Mouse (Mus musculus) hindbrain, embryonic 15.5 days (tissue): Measurements from ENCODE around the gene Adam26b. TPM values are rescaled to one million over a fixed set of nuclear protein-coding genes. Genes with fewer than 3 reads are reported as not detected.
"Not testable (repeated sequence)": the region's sequence is repeated elsewhere in the genome, so short reads cannot be mapped to it uniquely, and the experiment has no call there.

Experiments
- ATAC-seq: fragments of 200-750 bp; cut with Nextera tagmentation; 2 replicates; pipeline ENCODE4 v1.8.0; 2017; ENCODE audit warnings: low read depth, moderate number of reproducible peaks, moderate TSS enrichment; ENCODE audit not compliant: low FRiP score
- H3K27ac ChIP-seq: fragments of 300-500 bp; sonication (generic); replicated peaks from 2 replicates; pipeline ENCODE4 v1.5.1; 2015; ENCODE audit warnings: mild to moderate bottlenecking, inconsistent platforms
- H3K27me3 ChIP-seq: fragments of 300-500 bp; sonication (generic); 2 replicates; pipeline ENCODE4 v1.6.1; 2015; ENCODE audit warnings: control low read depth, inconsistent platforms
- H3K36me3 ChIP-seq: fragments of 300-500 bp; sonication (generic); 2 replicates; pipeline ENCODE4 v1.6.1; 2015; ENCODE audit warnings: control low read depth, inconsistent platforms
- H3K4me1 ChIP-seq: fragments of 300-500 bp; sonication (generic); replicated peaks from 2 replicates; pipeline ENCODE4 v1.6.1; 2015; ENCODE audit warnings: control low read depth, inconsistent platforms
- H3K4me2 ChIP-seq: fragments of 300-500 bp; sonication (generic); 2 replicates; pipeline ENCODE4 v1.6.1; 2015; ENCODE audit warnings: moderate library complexity, mild to moderate bottlenecking, inconsistent platforms
- H3K4me3 ChIP-seq: fragments of 300-500 bp; sonication (generic); 2 replicates; pipeline ENCODE4 v1.5.1; 2015; ENCODE audit warnings: mild to moderate bottlenecking, inconsistent platforms
- H3K9ac ChIP-seq: fragments of 300-500 bp; sonication (generic); 2 replicates; pipeline ENCODE4 v1.6.1; 2015; ENCODE audit warnings: inconsistent platforms
- H3K9me3 ChIP-seq: fragments of 300-500 bp; sonication (generic); 2 replicates; pipeline ENCODE4 v1.6.1; 2016; ENCODE audit warnings: control low read depth, inconsistent platforms
- WGBS: fragments of 180-500 bp; shearing (Covaris S2); methylation state at CpG from one replicate; pipeline ENCODE4 v1.1.7; 2015; 5-methylcytosine and 5-hydroxymethylcytosine counted together
- polyA plus RNA-seq: library from polyadenylated mRNA; unstranded; fragments of >200 nt; fragmentation: Nextera tagmentation; extraction: Ambion mirVana; gene quantifications from 2 replicates; pipeline ENCODE4 v1.2.1, GENCODE M21; 2015

Adam26b gene
- not detected in 2 replicates for polyA plus RNA-seq

DNA sequence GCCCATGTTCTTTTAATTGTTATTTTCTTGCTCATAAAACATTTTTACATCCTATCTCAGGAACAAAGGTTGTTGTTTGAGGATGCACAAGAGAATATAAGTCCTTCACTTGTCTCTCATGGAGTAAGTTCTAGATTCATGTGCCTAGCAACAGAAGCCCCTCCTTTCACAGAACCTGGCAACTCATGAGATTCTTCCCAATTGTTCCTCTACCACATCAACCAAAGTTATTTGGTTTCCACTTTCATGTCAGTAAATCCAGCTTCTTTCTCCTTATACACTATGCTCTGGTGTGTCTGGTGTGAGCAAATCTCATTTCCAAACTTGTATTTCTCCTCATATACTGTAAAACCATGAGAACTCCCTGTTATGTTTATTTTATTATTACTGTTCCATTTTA, at the start of gene Adam26b:
TSS of gene Adam26b (minus strand) at position 101 of the 400 bp plus-strand sequence.
- not testable (repeated sequence) for H3K4me2 ChIP-seq, H3K27me3 ChIP-seq, H3K36me3 ChIP-seq, H3K4me3 ChIP-seq, H3K9me3 ChIP-seq, H3K27ac ChIP-seq, H3K9ac ChIP-seq, H3K4me1 ChIP-seq, ATAC-seq

DNA sequence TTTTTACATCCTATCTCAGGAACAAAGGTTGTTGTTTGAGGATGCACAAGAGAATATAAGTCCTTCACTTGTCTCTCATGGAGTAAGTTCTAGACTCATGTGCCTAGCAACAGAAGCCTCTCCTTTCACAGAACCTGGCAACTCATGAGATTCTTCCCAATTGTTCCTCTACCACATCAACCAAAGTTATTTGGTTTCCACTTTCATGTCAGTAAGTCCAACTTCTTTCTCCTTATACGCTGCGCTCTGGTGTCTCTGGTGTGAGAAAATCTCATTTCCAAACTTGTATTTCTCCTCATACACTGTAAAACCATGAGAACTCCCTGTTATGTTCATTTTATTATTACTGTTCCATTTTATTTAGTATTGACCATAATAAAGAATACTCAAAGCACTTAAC, 48.7 kb upstream of the Adam26b start, which contains the start of gene Adam26a:
TSS of gene Adam26a (minus strand) at position 101 of the 400 bp plus-strand sequence.
- H3K4me3 ChIP-seq, H3K36me3 ChIP-seq, H3K4me2 ChIP-seq, H3K4me1 ChIP-seq, H3K27ac ChIP-seq, ATAC-seq, H3K27me3 ChIP-seq, H3K9ac ChIP-seq, H3K9me3 ChIP-seq: not testable (repeated sequence)
- 95% methylated on average over 2 of the region's 2 CpGs for WGBS

Other genes with a start within 250 kb of the Adam26b start
- not detected in 2 replicates for gene Zfp42, start 221.1 kb downstream of the Adam26b start, polyA plus RNA-seq
- not detected in 2 replicates for gene Adam26a, start 48.6 kb upstream of the Adam26b start, polyA plus RNA-seq
- gene Gm5346, start 99.2 kb upstream of the Adam26b start, polyA plus RNA-seq: not detected in 2 replicates
- gene Adam34, start 181.9 kb upstream of the Adam26b start, polyA plus RNA-seq: not detected in 2 replicates